Mouse (Mus musculus) lung, embryonic 15.5 days (tissue): ENCODE data around the gene 1500009C09Rik. TPM values are rescaled to one million over a fixed set of nuclear protein-coding genes. Genes with fewer than 3 reads are reported as not detected.

ENCODE experiments used
- ATAC-seq: fragments of 200-750 bp; cut with Nextera tagmentation; 2 replicates; pipeline ENCODE4 v1.8.0; 2017; ENCODE audit warnings: moderate number of reproducible peaks, borderline replicate concordance; ENCODE audit not compliant: low FRiP score, low TSS enrichment; ENCODE audit errors: extremely low read depth
- H3K27ac ChIP-seq: fragments of 300-500 bp; sonication (generic); 2 replicates; pipeline ENCODE4 v1.5.1; 2015; ENCODE audit warnings: moderate library complexity, mild to moderate bottlenecking, inconsistent platforms
- H3K27me3 ChIP-seq: fragments of 300-500 bp; sonication (generic); 2 replicates; pipeline ENCODE4 v1.6.1; 2015; ENCODE audit warnings: inconsistent platforms
- H3K36me3 ChIP-seq: fragments of 300-500 bp; sonication (generic); 2 replicates; pipeline ENCODE4 v1.6.1; 2015; ENCODE audit warnings: inconsistent platforms
- H3K4me1 ChIP-seq: fragments of 300-500 bp; sonication (generic); 2 replicates; pipeline ENCODE4 v1.6.1; 2015; ENCODE audit warnings: inconsistent platforms
- H3K4me2 ChIP-seq: fragments of 300-500 bp; sonication (generic); 2 replicates; pipeline ENCODE4 v1.6.1; 2015; ENCODE audit warnings: inconsistent platforms, mild to moderate bottlenecking, moderate library complexity
- H3K4me3 ChIP-seq: fragments of 300-500 bp; sonication (generic); 2 replicates; pipeline ENCODE4 v1.5.1; 2015; ENCODE audit warnings: mild to moderate bottlenecking, inconsistent platforms
- H3K9ac ChIP-seq: fragments of 300-500 bp; sonication (generic); 2 replicates; pipeline ENCODE4 v1.6.1; 2015; ENCODE audit warnings: inconsistent platforms
- H3K9me3 ChIP-seq: fragments of 300-500 bp; sonication (generic); 2 replicates; pipeline ENCODE4 v1.6.1; 2016; ENCODE audit warnings: inconsistent platforms
- WGBS: fragments of 180-500 bp; shearing (Covaris S2); methylation state at CpG from one replicate; pipeline ENCODE4 v1.1.7; 2015; 5-methylcytosine and 5-hydroxymethylcytosine counted together
- polyA plus RNA-seq: library from polyadenylated mRNA; unstranded; fragments of >200 nt; fragmentation: Nextera tagmentation; extraction: Ambion mirVana; gene quantifications from 2 replicates; pipeline ENCODE4 v1.2.1, GENCODE M21; 2015

The 1500009C09Rik gene
- polyA plus RNA-seq, 1 experiment from 2014 or later = not detected

GRCm38 (mm10) chr15:82298764-82299561, 46.8 kb downstream of the 1500009C09Rik start, which contains the start of gene Wbp2nl:
Gene Wbp2nl (plus strand): TSS chr15:82298954.
- H3K27ac ChIP-seq = no peak within 1 kb of the TSS
- no peaks in the 10 kb centered on the region for H3K9me3 ChIP-seq
- peak within 1 kb of the TSS; percentile 35; the same call in 1 of the 2 replicates for H3K4me2 ChIP-seq
- no peaks in the 10 kb centered on the region; the same call in 1 of the 2 replicates for H3K4me1 ChIP-seq
- 54% methylated on average over 39 of the region's 39 CpGs for WGBS
- ATAC-seq = no peak
- no peak within 1 kb of the TSS for H3K4me3 ChIP-seq
- H3K9ac ChIP-seq = no peak within 1 kb of the TSS
- H3K27me3 ChIP-seq = no peaks in the 10 kb centered on the region
- no peaks in the 10 kb centered on the region for H3K36me3 ChIP-seq

- peak; percentile 72; the same call in 1 of the 2 replicates for ATAC-seq
- H3K27ac ChIP-seq = no peak overlapping the region; the same call in 1 of the 2 replicates
- no peaks in the 10 kb centered on the region for H3K27me3 ChIP-seq
- H3K4me3 ChIP-seq = no peak overlapping the region
- no peaks in the 10 kb centered on the region for H3K36me3 ChIP-seq
- 55% methylated on average over 3 of the region's 3 CpGs for WGBS
- H3K4me1 ChIP-seq = 0 out of 2 replicates have a peak, but pooled peaks cover 3% of the 10 kb centered on the region
- H3K9ac ChIP-seq = no peak overlapping the region
- H3K4me2 ChIP-seq = no peak overlapping the region
- H3K9me3 ChIP-seq = no peaks in the 10 kb centered on the region
These were observed 54.9 kb downstream of the 1500009C09Rik start for GRCm38 (mm10) chr15:82307107-82307506.

DNA sequence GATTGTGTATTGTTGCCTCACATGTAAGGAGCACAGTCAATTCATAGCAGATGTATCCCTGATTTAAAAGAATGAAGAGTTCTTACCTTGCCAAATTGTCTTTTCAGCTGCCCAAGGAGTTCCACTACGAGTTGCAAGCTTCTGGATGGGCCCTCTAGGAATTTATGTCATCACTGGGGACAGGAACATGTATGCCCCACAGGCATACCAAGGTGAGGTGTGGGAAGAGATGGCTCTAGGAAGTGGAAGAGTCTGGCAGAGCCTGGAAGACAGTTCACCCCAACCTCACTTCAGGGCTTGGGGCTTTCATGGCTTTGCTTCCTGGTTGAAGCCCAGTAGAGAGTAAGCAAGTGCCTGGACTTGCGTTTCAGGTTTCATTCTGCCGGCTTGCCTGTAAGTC, 56.2 kb downstream of the 1500009C09Rik start:
- H3K27me3 ChIP-seq = no peaks in the 10 kb centered on the region
- no peak overlapping the region for H3K9ac ChIP-seq
- H3K9me3 ChIP-seq = no peaks in the 10 kb centered on the region
- 52% methylated on average over 3 of the region's 3 CpGs for WGBS
- H3K4me2 ChIP-seq = no peak overlapping the region
- H3K4me1 ChIP-seq = 0 out of 2 replicates have a peak, but pooled peaks cover 3% of the 10 kb centered on the region
- no peak overlapping the region for H3K27ac ChIP-seq
- no peak for ATAC-seq
- no peaks in the 10 kb centered on the region for H3K36me3 ChIP-seq
- H3K4me3 ChIP-seq = no peak overlapping the region

Other genes with a start within 250 kb of the 1500009C09Rik start
- gene Desi1, start 218.5 kb upstream of the 1500009C09Rik start, polyA plus RNA-seq = 20.5 and 25.1 TPM in 2 replicates
- 296 and 301 TPM in 2 replicates for gene Snu13, start 204.8 kb upstream of the 1500009C09Rik start, polyA plus RNA-seq
- not detected in 2 replicates for gene 4930407I10Rik, start 193.2 kb upstream of the 1500009C09Rik start, polyA plus RNA-seq
- 0.04 TPM in 1 of 2 replicates, not detected in the other for gene Mei1, start 182.4 kb upstream of the 1500009C09Rik start, polyA plus RNA-seq
- gene Ccdc134, start 124.5 kb upstream of the 1500009C09Rik start, polyA plus RNA-seq = 19.4 and 20.9 TPM in 2 replicates
- 126 and 132 TPM in 2 replicates for gene Srebf2, start 105.2 kb upstream of the 1500009C09Rik start, polyA plus RNA-seq
- 1.1 and 1.3 TPM in 2 replicates for gene Shisa8, start 39.6 kb upstream of the 1500009C09Rik start, polyA plus RNA-seq
- gene Tnfrsf13c, start 28.0 kb upstream of the 1500009C09Rik start, polyA plus RNA-seq = 0.12 TPM in 1 of 2 replicates, not detected in the other
- gene Cenpm, start 7.6 kb upstream of the 1500009C09Rik start, polyA plus RNA-seq = 71.6 and 74.5 TPM in 2 replicates
- 4.1 and 6.3 TPM in 2 replicates for gene Sept3, start 22.5 kb downstream of the 1500009C09Rik start, polyA plus RNA-seq
- 0.37 and 0.40 TPM in 2 replicates for gene Wbp2nl, start 46.6 kb downstream of the 1500009C09Rik start, polyA plus RNA-seq
- gene Naga, start 86.5 kb downstream of the 1500009C09Rik start, polyA plus RNA-seq = 47.0 and 52.3 TPM in 2 replicates
- gene Pheta2, start 86.5 kb downstream of the 1500009C09Rik start, polyA plus RNA-seq = 15.4 and 16.4 TPM in 2 replicates
- gene Smdt1, start 86.6 kb downstream of the 1500009C09Rik start, polyA plus RNA-seq = 235 and 254 TPM in 2 replicates
- gene Ndufa6, start 101.9 kb downstream of the 1500009C09Rik start, polyA plus RNA-seq = 276 and 282 TPM in 2 replicates
- 6.7 and 9.6 TPM in 2 replicates for gene Cyp2d22, start 127.9 kb downstream of the 1500009C09Rik start, polyA plus RNA-seq
- not detected in 2 replicates for gene Cyp2d11, start 141.6 kb downstream of the 1500009C09Rik start, polyA plus RNA-seq
- 0.34 TPM in 1 of 2 replicates, not detected in the other for gene Cyp2d10, start 154.8 kb downstream of the 1500009C09Rik start, polyA plus RNA-seq
- not detected in 2 replicates for gene Cyp2d9, start 181.0 kb downstream of the 1500009C09Rik start, polyA plus RNA-seq